Mouse (Mus musculus) cerebellum, adult 2 months (tissue): ENCODE measurements around the gene Polr2e. TPM values are rescaled to one million over a fixed set of nuclear protein-coding genes. Genes with fewer than 3 reads are reported as not detected.

Source experiments
- DNase-seq, 2 experiments: peaks; one replicate each; pipeline ENCODE4 v3.0.0; 2021
- H3K27ac ChIP-seq: fragments of 200-500 bp; 2 replicates; pipeline ENCODE4 v1.5.1; 2012; ENCODE audit warnings: low read length, control low read depth, inconsistent platforms; ENCODE audit not compliant: insufficient read depth
- H3K27me3 ChIP-seq: fragments of 200-500 bp; 2 replicates; pipeline ENCODE4 v1.6.1; 2012; ENCODE audit warnings: inconsistent platforms, mild to moderate bottlenecking, low read length, moderate library complexity; ENCODE audit not compliant: control insufficient read depth, insufficient read depth
- H3K4me1 ChIP-seq: fragments of 200-500 bp; 2 replicates; pipeline ENCODE4 v1.6.1; 2011; ENCODE audit warnings: low read length; ENCODE audit not compliant: control insufficient read depth, insufficient read depth
- H3K4me3 ChIP-seq: fragments of 200-500 bp; replicated peaks from 2 replicates; pipeline ENCODE3; 2011; ENCODE audit warnings: mild to moderate bottlenecking, low read depth, low read length, control low read depth; ENCODE audit not compliant: insufficient read depth
- CTCF ChIP-seq: fragments of 200-500 bp; IDR thresholded peaks from 2 replicates; pipeline ENCODE4 v1.5.1; 2011; ENCODE audit warnings: low read depth, mild to moderate bottlenecking, control low read depth, low read length, moderate library complexity, borderline replicate concordance; ENCODE audit not compliant: insufficient read depth
- POLR2A ChIP-seq: fragments of 200-500 bp; IDR thresholded peaks from 2 replicates; pipeline ENCODE4 v1.6.1; 2011; ENCODE audit warnings: low read length, control low read depth, borderline replicate concordance; ENCODE audit not compliant: insufficient read depth
- WGBS: fragments of 180-500 bp; shearing (Covaris S2); methylation state at CpG from one replicate; pipeline ENCODE4 v1.1.7; 2018; 5-methylcytosine and 5-hydroxymethylcytosine counted together
- polyA plus RNA-seq: library from polyadenylated mRNA; depleted of rRNA; stranded (reverse); fragments of >200 nt; gene quantifications from 2 replicates; pipeline ENCODE4 v1.2.3, GENCODE M21; 2012

Gene Polr2e
- polyA plus RNA-seq, 1 experiment, result 224 TPM

DNA sequence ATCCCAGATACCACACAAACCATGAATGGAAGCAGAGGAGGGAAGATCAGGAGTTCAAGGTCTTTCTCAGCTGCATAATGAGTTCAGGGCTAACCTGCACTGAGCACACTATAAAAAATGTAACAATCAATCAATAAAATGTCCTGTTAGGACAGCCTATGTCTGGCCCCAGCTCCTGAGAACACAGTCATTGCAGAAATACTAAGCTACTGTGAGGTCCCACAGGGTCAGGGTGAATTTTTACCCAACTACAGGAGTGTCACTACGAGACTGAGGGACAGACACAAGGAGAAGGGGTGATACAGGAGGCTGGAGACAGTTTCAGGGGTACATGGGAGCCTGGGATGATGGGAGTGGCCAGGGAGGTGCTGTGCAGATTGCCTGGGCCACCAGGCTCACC is 38.8 kb upstream of the Polr2e start:
- no peak for TF ChIP-seq CTCF
- TF ChIP-seq POLR2A, result no peak
- DNase-seq, result no peak
- Histone ChIP-seq H3K27ac (no peak overlapping the region), H3K4me1 (peaks cover 12% of the 10 kb centered on the region), H3K27me3 (no peaks in the 10 kb centered on the region), H3K4me3 (no peak overlapping the region)
- WGBS, result 96% methylated on average over 1 of the region's 1 CpGs

DNA sequence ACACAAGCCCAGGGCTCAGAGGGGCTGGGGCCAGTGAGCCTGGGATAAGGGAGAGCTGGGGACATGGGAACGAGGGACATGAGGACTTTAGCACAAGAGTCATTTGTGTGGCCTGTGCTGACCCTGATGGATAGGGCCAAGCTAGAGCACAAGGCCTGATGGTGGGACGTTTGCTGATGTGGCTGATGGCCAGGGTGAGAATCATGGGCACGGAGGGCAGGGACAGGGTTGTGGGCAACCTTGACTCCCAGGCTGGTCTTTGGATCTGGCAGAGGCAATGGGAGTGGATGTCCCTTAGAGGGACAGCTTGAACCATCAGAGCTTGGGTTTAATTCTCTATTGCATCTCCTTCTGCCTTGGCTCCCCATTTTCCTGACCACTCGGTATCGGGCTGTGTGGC is 37.7 kb upstream of the Polr2e start:
- WGBS, result 92% methylated on average over 5 of the region's 5 CpGs

DNA sequence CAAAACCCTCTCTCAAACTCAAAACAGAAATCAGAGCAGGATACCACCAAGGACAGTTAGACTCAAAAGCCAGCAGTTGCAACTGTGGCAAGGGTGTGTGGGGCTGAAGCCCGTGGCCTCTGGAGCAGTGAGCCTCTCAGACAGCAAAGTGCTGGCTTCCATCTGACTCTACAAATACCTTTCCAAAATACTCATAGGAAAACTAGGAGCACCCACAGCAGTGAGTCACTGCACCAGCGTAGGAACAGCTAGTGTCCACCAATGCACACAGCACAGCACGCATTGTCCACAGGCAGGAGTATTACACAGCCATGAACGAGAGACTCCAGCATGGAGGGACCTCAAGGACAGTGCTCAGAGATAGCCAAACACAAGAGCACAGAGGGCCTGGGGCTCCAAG is 36.8 kb upstream of the Polr2e start:
- TF ChIP-seq POLR2A, result no peak
- TF ChIP-seq CTCF, result no peak
- no peak for DNase-seq
- H3K27me3 ChIP-seq, result no peaks in the 10 kb centered on the region
- peaks cover 23% of the 10 kb centered on the region for H3K4me1 ChIP-seq
- no peak overlapping the region for H3K4me3 ChIP-seq
- no peak overlapping the region for H3K27ac ChIP-seq
- WGBS, result 97% methylated on average over 4 of the region's 4 CpGs

More for the DNA sequence above, 37.7 kb upstream of the Polr2e start:
- TF ChIP-seq CTCF (no peak), POLR2A (no peak)
- Histone ChIP-seq H3K4me1 (peaks cover 14% of the 10 kb centered on the region), H3K27me3 (no peaks in the 10 kb centered on the region), H3K27ac (no peak overlapping the region), H3K4me3 (no peak overlapping the region)
- no peak for DNase-seq

DNA sequence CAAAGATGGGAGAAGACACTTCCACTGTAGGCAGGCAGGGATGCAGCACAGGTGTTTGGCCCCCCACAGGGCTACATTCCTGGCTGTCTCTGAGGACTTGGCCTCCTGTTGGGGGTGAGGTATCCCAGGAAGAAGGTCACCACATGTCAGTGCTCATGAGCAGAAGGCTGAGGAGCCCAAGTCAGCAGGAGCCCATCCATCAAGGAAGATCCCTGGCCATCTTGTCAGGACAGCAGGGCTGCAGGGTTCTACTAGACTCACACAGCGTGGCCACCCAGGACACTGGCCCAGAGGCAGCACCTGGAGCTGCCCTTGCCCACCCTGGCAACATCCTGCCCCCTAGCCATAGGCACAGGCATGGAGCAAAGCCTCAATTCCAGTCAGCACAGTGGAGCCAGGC is 36.3 kb upstream of the Polr2e start:
- H3K27me3 ChIP-seq, result no peaks in the 10 kb centered on the region
- H3K27ac ChIP-seq, result no peak overlapping the region
- H3K4me1 ChIP-seq, result peaks cover 28% of the 10 kb centered on the region
- H3K4me3 ChIP-seq, result no peak overlapping the region
- TF ChIP-seq POLR2A (no peak), CTCF (no peak)
- no peak for DNase-seq
- 55% methylated on average over 1 of the region's 1 CpGs for WGBS

DNA sequence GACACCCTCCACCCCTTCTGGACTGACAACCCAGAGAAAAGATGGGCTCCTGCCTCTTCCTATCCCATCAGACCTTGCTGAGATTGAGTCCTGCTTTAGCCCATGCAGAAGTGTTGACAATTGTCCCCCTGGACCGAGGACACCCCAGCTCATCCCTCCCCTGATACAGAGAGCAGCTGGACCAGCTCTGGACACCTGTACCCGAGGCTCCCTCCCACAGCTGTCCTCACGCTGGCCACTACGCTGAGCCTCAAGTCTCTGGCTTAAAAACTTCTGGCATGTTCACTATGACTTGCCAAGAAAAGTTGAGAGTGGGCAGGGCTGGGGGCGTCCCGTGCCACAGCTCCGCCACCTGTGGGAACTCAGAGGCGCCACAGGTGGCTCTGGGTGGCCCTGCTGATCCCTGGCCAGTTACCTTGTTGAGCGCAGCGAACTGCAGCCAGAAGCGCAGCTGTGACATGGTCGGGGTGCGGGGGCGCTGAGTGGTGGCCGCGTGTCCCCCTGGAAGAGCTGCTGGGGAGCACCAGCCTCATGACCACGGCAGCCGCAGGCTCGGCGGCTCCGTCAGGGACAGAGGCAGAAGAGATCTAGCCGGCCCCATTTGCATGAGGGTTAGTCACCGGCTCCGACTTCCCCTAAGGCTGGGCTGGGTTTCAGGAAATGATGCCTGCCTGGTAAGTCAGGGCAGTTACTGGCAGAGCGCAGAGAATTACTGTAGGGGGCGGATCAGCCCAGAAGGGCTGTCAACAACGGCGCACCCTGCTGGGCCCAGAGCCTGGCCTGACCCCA is 35.4 kb upstream of the Polr2e start:
- peak overlapping the region; percentile 16 for H3K4me3 ChIP-seq
- peak; percentile 55 to 70 for DNase-seq

DNA sequence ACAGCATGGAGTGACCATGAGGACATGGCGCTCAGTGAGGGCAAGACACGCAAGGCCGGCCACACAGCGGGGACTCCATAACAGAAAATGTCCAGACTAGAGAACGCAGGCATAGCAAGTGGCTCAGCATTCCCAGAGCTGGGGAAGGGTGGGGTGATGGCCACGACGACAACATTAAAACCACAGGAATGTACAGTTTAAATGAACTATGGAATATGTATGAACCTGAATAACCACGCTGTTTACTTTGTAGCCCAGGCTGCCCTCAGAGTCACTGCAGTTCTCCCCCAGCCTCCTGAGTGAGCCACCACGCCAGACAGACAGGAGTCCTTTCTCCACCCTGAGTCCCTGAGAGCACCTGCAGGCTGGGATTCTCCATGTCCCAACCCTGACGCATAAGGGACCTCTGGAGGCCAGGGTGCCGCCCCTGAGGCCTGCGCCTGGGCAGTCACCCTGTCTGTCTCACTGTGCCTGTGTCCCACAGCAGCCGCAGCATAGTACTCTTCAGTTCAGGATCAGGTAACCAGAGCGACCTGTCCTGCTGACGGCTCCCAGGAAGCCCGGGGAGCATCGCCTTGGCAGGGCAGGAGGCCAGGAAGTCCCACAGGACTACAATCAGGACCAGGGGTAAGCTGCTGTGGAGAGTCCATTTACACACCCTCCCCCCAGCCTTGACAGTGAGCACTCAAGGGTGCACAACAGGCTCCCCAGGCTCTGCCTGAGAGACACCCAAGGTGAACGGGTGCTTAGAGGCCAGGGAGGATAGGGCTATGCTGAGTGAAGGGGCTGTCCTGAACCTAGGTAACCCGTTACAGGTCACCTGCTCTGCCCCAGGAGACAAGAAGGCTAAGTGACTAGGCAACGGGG is 33.3 kb upstream of the Polr2e start:
- WGBS, result 84% methylated on average over 20 of the region's 20 CpGs

More for the DNA sequence above, 35.4 kb upstream of the Polr2e start:
- no peak for TF ChIP-seq CTCF
- TF ChIP-seq POLR2A, result no peak
- Histone ChIP-seq H3K27ac (peak overlapping the region; percentile 41; the same call in 1 of the 2 replicates), H3K27me3 (no peaks in the 10 kb centered on the region), H3K4me1 (peaks cover 37% of the 10 kb centered on the region)
- WGBS, result 10% methylated on average over 28 of the region's 28 CpGs

DNA sequence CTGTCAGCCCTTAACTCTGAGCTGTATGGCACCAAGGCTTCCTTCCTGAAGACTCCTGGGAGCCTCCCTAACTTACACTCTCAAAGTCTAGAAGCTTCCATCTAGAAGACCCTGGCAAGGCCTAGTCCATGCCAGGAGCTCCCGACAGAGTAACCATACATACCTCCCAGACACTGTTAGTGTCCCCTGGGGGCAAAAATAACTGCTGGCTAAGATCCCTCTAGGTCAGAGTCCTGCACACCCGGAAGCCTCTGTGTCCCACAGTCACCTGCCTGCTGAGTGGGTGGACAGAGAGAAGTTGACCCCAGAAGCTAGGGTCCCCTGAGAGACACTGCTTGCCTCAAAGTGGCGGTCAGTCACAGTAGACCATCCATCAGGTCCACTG is 31.9 kb upstream of the Polr2e start:
- WGBS, result 36% methylated on average over 3 of the region's 3 CpGs
- DNase-seq, result no peak
- TF ChIP-seq POLR2A, result no peak
- no peak for TF ChIP-seq CTCF
- Histone ChIP-seq H3K4me1 (peaks cover 47% of the 10 kb centered on the region), H3K27ac (peak overlapping the region; percentile 78), H3K4me3 (no peak overlapping the region), H3K27me3 (no peaks in the 10 kb centered on the region)

More for the DNA sequence above, 33.3 kb upstream of the Polr2e start:
- DNase-seq, result no peak
- H3K4me3 ChIP-seq, result no peak overlapping the region
- no peak overlapping the region for H3K27ac ChIP-seq
- TF ChIP-seq CTCF, result no peak
- no peak for TF ChIP-seq POLR2A
- H3K27me3 ChIP-seq, result no peaks in the 10 kb centered on the region
- H3K4me1 ChIP-seq, result peaks cover 47% of the 10 kb centered on the region
